Mouse (Mus musculus): ENCODE data around the gene Slc39a12.

DNA sequence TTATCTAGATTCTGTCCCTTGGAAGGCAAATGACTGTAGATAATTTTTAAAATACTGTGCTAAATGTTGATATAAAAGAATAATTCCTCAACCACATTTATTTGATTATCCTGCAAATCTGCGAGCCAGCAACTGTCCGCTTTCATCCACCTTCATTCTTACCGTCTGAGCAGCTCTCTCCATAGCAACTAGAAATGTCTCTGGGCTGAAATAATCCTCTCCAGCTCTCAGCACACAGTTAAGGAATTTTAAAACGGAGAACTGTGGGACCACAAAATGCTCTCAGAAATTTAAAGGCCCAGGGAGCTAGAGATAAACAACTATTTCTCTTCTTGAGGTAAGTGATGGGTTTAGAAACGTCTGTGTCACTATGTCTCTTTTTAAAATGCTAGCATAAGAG, at the start of gene Slc39a12:
- TF ChIP-seq CTCF (IDR thresholded peaks at IDR 0.05; ENCODE audit: insufficient read depth, low read depth, low read length) (no peak), POLR2A (IDR thresholded peaks at IDR 0.05; ENCODE audit: insufficient read depth, low read depth, low read length) (no peak)

Data from olfactory bulb, adult 2 months (tissue).